Mouse (Mus musculus) right cerebral cortex, postnatal 4 days (tissue): ENCODE results near the gene Gm28710.

Experiments
- DNase-seq: peaks from one replicate; pipeline ENCODE4 v3.0.0-alpha.2; 2022

Gm28710 gene

DNA sequence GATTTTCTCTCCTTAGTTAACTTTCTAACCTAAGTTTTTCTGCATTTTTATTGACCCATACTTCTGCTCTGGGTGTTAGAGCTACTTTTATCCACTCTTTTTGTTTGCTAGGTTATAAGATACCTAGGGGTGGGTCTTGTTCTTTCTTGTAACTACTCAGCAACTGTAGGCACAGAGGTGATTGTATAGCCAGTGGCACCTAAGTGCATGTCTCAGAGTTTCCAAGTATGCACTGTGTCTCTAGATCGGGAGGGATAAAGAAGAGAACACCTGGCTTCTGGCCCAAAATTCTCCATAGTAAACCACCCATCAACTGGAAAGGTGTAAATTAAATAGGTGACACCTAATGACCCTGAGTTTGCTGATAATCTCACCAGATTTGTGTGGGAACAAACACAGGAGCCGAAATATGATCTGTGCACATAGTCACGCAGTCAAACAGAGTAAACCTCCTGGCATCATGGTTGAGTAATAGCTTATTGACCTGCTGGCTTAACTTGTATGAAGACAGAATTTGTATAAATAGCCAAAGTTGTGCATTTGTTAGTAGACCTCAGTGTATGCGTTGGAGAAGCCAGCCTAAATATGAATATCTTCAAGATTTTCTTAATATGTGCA, at the start of gene Gm28710:
Gene Gm28710 (plus strand): TSS at position 568 of the 618 bp plus-strand sequence.
- DNase-seq: no peak

DNA sequence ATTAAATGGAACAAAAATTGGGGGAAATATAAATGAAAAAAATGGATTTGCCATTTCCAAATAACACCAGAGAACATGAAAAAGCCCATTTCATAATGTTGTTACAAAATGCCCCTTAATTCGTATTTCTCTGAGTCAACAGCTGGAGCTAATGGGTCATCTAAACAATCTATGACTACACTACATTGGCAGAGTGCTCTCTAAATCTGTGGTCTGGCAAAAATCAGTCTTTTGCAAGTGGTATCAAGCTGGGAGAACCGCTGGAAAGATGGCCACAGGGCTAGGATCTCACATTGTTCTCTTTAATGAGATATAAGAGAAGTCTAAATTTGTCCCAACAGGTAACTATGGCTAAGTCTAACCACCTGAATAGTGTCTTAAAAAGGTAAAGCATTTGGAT, 14.4 kb upstream of the Gm28710 start:
- DNase-seq: no peak

- DNase-seq: no peak
Observed at GRCm38 (mm10) chr5:16778610-16779172, 12.9 kb upstream of the Gm28710 start.

GRCm38 (mm10) chr5:16785627-16786026, 6.0 kb upstream of the Gm28710 start:
- DNase-seq: no peak

DNA sequence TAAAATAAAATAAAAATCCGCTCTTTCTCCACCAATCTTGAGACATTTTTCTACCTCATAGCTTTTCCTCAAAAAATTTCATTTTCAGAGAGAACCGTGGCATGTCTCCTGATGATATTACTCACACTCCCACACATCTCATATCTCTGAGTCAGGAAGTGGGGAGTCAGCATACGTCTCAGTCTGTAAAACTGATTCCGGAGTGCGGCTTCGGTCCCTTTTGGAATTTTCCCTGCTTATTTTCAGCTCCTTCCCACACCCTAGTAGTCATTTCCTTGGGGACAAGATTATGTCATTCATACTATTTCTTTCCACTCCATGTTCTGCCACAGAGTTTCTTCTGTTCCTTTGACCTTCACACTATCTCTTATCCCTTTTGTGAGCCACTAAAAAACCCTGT, 3.4 kb downstream of the Gm28710 start:
- DNase-seq: no peak

GRCm38 (mm10) chr5:16802726-16803125, 11.1 kb downstream of the Gm28710 start:
- no peak for DNase-seq

- DNase-seq: no peak
Observed at GRCm38 (mm10) chr5:16838991-16839390, 47.4 kb downstream of the Gm28710 start.

GRCm38 (mm10) chr5:16869309-16869915, 77.8 kb downstream of the Gm28710 start:
- peak; percentile 64 for DNase-seq

- peak; percentile 3 for DNase-seq
Observed at GRCm38 (mm10) chr5:16894161-16894560, 102.6 kb downstream of the Gm28710 start.

- DNase-seq: no peak
Observed at GRCm38 (mm10) chr5:16919791-16920190, 128.2 kb downstream of the Gm28710 start.

DNA sequence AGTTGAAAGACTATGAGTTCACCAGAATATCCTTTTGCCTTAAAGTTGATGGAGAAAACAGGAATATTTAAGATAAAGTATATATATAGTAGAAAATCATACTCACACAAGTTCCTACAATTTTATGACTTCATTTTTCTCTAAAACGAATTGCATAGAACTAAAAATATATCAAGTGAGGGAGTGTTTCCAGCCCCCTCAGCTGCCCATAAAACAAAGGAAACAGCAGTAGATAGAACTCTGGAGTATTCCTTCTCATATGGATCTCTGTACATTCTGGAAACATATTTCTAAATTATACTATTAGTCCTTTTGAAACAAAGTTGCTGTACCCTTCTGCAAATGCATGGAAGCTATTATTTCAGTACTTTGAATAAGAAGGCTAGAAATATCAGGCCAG, 130.9 kb downstream of the Gm28710 start:
- DNase-seq: no peak
